Mouse (Mus musculus) lung, adult 18-20 months (tissue): ENCODE measurements around the gene Tekt5.

Source experiments
- DNase-seq, 2 experiments: peaks; one replicate each; pipeline ENCODE4 v3.0.0; 2022; ENCODE audit warnings: mixed read lengths in 2 of 2

The Tekt5 gene

DNA sequence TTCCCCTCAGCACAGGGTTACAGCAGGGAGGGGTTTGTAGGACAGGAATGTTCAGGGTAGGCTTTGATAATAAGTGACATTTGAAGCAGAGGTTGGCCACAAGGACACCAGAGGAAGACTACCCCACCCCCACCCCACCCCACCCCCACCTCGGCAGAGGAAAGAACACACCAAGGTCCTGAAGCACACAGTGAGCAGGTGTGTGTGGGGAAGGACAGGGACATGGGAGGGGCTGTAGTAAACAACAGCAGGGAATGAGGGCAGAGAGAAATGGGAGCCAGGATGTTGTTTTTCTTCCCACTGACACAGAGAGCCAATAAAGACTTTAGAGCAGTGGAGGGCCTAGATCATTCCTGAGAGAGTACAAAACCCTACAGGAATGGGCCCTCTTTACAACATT is 18.0 kb downstream of the Tekt5 start:
- DNase-seq: no peak

GRCm38 (mm10) chr16:10374254-10375011 is 20.9 kb downstream of the Tekt5 start:
- peak; percentile 72 to 75 for DNase-seq

GRCm38 (mm10) chr16:10372372-10372771 is 22.9 kb downstream of the Tekt5 start:
- DNase-seq: no peak

DNA sequence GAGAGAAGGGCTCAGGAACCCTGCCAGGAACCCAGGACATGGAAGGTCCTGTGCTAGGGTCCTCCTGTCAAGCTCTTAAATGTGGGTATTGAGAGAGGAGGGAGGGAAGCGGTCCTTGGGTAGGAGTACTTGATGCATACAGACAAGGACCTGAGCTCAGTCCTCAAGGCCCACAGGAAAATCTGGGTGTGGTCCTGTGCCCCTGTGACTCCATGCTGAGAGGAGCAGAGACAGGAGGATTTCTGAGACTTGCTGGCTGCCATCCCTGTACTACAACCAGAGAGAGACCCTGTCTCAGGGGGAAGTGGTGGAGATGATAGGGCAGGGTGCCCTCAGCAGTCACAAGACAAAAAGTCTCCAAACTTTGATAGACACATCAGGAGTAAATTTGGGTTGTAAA is 25.3 kb downstream of the Tekt5 start:
- no peak for DNase-seq

- DNase-seq: no peak
Observed at GRCm38 (mm10) chr16:10369468-10369934, 25.8 kb downstream of the Tekt5 start.

DNA sequence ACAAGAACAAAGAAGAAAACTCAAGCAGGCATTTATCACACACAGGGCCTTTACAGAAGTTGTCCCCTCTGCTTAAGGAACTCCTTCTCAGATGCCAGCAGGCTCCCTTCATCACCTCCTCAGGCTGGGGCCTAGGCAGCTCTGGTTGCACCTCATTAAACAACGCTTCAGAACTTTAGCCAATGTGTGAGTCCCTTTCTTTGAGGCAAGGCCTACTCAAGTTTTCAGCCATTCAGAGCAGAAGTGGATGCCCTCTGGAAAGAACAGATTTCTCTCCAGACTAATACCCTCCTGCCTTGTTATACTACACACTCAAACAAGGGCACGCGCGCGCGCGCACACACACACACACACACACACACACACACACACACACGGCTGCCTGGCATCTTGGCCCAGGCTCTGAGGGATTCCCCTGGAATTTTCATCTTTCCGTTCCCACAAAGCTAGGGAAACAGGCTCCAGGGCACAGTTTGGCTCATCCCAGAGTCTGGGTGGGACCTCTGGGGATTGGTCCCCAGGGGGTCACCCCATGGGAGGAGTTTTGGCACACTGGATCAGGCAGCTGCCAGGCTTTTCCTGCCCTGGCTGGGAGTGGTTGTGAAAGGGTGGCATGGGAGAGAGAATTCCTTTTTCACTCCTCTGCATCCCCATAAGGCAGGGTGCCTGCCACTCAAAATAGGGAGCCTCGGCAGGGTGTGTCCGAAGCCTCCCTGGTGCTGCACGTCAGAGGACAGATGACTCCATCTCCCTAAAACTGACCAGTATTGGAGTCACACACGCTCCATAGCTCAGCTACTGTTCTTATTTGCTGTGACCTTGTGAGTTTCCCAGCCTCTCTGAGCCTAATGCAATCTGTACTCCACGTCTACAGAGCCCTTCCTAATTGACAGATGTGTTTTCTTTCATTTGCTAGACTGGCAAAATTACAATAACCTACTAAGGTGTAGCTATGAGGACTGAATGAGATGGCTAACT is 28.8 kb downstream of the Tekt5 start:
- DNase-seq: peak; percentile 72 to 80

DNA sequence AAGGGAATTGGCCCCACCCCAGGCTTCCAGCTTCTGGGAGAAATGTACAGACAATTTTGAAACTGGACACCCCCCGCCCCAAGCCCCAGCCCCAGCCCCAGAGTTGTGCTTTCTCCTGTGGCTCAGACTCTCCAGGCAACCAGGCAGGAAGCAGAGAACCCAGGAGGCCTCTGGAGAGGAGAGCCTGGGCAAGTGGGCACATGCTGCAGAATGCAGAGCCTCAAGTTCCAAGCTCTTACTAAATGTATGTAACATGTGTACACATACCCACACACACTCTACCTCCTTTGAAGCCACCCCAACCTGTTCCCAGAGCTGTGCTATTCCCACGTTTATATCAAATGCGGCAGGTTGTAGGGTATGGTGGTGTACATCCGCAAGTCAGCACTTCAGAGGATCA is 29.5 kb downstream of the Tekt5 start:
- DNase-seq: no peak

GRCm38 (mm10) chr16:10363061-10363460 is 32.2 kb downstream of the Tekt5 start:
- DNase-seq: no peak

DNA sequence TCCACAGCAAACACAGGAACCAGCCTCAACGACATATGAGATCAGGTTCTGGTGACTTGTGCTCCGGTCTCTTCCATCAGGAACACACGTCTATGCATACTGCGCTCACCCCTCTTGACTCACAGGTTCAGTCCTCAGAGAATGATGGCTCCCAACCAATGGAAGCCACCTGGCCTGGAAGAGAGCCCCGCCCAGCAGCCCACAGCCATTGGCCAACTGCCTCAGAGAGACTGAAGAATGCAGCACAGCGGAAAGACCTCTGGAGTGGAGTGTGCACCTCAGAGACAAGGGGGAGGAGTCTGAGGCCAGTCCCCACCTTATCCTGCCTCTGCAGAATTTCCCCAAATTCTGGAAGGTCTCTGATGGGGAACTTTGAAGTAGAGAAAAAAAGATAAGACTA is 36.0 kb downstream of the Tekt5 start:
- DNase-seq: peak; percentile 39 to 62

- peak; percentile 74 to 84 for DNase-seq
Observed at GRCm38 (mm10) chr16:10358010-10358934, 37.0 kb downstream of the Tekt5 start.

DNA sequence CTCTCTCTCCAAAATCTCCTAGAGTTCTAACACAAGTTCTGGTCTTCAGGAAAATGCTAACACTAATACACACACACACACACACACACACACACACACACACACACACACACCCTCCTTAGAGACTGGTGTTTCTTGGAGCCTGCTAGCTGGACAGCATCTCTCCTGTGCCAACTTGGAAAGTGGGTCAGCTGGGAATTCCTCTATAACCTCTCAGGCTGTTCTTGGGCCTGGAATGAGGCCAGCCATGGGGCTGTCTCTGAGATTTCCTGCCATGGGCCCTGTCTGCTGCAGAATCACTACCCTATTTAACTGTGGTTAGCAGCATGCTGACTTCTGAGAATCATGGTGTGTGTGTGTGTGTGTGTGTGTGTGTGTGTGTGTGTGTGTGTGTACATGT is 40.3 kb downstream of the Tekt5 start:
- peak; percentile 61 to 69 for DNase-seq

DNA sequence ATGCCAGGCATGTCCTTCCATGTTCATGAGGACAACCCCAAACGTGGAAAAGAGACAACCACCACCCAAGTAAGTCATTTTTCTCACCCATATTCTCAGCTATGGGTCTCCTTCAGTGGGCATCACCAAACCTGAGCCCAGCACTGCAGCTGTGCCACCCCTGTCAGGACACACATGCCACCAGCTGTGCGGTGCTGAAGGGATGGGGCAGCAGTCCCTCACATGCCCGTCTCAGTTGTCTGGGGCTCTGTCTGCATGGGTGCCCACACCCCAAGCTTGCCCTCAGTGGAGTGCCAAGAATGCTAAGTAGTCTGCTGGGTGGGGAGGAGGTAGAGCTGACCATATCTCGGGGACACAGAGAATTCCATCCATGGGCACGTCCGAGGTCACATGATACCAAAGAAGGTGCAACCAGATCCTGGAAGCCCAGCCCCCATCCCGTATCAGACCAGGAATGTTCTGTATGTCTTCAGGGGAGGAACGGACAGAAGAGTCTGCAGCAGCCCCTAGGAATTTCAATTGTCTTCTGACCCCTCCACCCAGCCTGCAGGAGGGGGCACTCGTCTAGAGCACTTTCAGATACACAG is 44.1 kb downstream of the Tekt5 start:
- DNase-seq: peak; percentile 85 to 87

DNA sequence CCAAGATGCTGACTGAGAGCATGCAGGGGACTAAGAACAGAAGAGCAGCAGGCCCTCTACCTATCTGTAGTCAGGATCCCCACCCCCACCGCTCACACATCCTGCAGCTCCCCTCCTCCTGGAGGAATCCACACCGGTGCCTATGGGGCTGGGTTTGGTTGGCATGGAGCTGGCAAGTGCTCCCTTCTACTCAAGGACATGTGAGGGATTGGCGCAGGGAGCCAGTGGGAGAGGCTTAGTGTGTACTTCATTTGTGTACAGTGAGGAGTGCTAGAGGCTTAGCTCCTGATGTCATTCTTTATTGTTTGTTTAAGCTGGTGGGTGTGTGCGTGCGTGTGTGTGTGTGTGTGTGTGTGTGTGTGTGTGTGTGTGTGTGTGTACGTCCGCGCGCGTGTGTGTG is 45.4 kb downstream of the Tekt5 start:
- peak; percentile 89 to 93 for DNase-seq

DNA sequence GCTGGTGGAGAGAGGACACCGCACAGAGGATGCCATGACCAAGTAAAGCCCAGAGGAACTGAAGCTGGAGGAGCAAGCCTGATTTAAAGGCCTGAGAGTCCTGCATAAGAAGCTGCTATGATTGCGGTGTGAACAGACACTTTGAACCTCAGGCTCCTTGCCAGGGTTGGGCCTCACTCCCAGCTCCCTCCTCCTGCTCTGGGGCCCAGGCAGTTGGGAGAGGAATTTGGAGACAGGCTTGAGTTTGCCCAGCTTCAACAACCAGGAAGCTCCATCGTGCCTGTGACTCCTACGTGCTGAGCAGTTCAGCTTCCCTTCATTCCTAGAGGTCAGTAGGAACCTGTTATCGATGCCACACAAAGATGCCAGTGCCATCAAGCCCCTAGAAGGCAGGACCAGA is 45.9 kb downstream of the Tekt5 start:
- DNase-seq: peak; percentile 74 to 80

DNA sequence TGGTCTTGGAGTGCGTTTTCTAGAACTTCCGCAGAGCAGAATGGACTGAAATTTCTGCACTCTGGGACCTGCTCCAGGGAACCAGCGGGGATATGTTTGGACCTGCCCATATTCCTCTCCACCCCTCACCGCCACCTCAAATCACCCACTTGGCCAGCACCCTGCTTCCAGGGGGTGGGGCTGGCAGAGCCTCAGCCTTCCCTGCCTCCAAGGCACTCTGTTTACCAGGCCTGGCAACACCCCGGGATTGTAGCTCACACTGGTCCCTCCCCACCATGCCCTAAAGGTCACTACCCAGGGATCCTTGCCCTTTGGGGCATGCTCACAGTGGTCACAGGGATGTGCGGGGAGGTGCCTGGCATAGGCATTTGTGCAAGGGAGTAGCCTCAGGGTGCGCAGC is 47.7 kb downstream of the Tekt5 start:
- peak; percentile 88 to 92 for DNase-seq

DNA sequence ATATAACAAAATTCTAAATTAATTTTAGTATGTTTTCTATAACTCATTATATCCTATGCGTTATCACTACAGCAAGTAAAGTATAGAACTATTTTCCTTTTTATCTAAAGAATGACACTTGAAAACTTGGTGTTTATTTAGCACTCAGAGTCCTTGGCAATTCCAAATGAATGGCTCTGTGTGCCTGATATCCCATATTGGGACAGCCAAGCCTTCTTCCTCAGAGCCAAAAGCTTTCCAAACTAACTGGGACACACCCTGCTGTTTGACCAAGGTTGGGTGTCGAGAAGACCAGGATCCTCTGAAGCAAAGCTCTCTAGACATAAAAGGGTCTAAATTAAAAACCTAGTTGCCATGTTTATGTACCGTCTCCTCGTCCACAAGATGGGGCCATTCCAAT is 54.2 kb downstream of the Tekt5 start:
- peak in 1 of 2 experiments; percentile 52 for DNase-seq

DNA sequence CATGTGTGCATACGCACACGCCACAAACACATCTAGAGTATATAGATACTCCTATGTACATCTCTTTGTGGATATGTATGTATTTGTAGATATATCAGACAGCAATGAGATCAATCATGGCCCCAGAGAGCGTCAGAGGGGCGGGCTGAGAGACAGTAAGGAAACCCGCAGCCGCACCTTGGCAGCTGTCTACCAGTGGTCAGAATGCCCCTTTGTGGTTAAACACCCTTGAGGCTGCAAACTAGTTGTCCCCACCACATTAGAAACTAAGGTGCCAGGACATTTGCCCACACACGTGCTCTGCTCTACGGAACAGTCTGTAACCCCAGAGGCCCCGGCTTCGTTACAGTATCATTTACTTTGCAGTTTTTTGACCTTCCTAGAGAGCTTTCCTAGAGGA is 55.4 kb downstream of the Tekt5 start:
- DNase-seq: no peak

GRCm38 (mm10) chr16:10338601-10339000 is 56.7 kb downstream of the Tekt5 start:
- no peak for DNase-seq

GRCm38 (mm10) chr16:10337422-10338197 is 57.7 kb downstream of the Tekt5 start:
- DNase-seq: peak; percentile 77 to 81

GRCm38 (mm10) chr16:10336454-10337421 is 58.6 kb downstream of the Tekt5 start:
- no peak for DNase-seq
